Mouse (Mus musculus) heart, postnatal 25 days (tissue): ENCODE measurements at regions not wholly inside any gene's neighbourhood (a gene's known extent, or its start where the extent isn't known, plus 50 kb on each side); places are given as distances from the start of the nearest gene placed in this dataset.

ENCODE experiments used
- DNase-seq: peaks from one replicate; pipeline ENCODE4 v3.0.0; 2022; ENCODE audit warnings: low spot score
- intact Hi-C: fragments of 180-260 bp; cut with DNase I; formaldehyde crosslinking; loops from one replicate; pipeline ENCODE4 v1.15.1; 2025

DNA sequence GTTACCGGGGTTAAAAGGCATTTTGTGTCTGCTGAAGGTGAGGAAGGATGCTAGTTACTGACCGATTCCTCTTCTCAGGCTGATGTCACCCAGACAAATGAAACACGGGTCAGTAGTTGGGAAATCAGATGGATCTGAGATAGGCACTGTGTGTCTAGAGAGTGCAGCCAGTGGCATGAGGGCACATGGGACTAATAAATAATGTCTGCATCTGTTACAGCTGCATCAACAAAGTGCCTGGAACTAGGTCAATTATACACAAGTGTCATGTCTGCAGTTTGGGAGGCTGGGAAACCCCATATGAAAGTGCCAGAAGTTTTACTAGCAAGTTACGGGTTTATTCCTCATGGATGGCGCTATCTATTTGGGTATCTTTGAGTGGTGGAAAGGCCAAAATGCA, 68.8 kb downstream of the Cxcl12 start:
- no peak for DNase-seq
- intact Hi-C loops, result no loop called here

DNA sequence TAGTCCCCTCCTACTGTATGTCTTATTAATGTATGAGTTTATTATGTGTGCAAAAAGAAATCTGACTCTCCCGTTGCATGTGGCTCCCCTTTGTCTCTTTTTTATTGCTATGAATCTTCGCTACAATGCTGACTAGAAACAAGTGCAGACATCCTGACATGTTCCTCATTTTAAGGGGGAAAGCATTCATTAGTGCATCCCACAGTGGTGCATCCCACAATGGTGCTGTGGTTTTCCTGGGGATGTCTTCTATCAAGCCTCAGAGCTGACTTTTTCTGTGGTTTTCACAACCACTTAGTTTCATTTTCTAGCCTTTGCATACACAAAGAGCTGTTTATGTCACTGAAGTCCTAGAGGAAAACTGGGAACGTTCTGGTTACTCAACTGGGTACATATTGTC, 72.9 kb downstream of the Cxcl12 start:
- intact Hi-C loops, result no loop called here
- no peak for DNase-seq

DNA sequence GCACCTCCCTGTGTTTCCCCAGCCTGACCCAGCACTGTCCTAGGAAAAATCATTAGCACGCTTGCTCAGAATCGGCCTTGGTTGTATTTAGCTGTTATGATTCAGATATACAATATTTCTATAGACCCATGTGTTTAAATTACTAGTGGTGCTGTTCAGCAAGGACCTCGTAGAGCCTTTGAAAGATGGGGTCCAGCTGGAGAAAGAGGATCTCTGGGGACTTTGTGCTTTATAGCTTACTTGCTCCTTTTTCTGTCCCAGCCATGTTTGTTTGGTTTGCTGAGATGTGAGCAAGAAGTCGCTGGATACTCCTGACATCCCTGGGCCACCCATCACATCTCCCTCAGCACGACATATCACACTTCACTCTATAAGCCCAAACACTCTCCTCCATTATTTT, 77.1 kb downstream of the Cxcl12 start:
- no peak for DNase-seq
- intact Hi-C loops, result no loop called here

DNA sequence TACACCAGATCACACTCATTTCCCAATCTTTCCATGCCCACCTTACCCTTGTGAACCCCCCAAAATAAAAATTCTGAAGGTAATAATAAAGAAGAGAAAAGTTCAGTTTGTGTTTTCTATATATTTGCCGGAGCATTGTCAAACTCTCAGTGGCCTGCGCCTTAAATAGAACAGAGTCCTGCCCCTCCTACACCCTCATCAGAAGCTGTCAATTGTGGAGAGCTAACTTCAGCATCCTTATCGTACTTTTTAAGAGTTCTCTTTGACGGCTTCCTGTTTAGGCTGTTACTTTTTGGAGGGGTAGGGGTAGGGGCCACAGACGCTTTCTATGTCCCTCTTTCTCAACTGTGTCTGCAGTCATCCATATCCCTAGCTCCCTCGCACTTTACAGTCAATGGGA, 77.5 kb downstream of the Cxcl12 start:
- no peak for DNase-seq
- intact Hi-C loops, result no loop called here

DNA sequence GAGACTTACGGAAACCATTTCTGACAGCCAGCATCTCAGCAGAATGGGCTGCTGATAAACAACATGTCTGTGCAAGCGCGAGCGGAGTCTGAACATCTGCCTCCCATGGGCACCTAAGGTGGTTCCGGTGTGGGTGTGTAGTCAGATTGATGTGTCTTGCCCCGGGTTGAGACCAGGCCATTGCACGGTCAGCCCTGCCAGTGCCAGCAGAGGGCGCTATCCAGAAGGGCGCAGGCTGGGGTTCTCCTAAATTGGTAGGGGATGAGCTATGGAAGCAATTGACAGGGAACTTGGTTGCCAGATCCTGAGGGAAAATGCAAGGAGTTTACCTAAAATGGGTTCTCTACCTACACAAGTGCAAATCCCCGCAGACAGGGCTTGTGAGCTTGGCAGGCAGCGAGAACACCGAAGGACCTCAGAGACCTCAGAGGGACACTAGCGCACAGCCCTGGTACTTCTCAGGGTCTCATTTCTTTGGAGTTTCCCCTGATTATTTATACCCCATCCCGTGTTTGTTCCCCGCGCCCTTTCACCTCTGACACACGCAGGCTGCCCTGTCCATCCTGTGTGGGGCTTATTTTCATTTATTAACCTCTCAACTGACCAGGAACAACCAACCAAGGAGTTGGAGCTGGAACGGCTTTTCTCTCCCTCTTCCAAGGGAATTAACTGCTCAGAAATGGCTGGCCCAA, 81.0 kb downstream of the Cxcl12 start:
- intact Hi-C loops, result no loop called here
- DNase-seq, result no peak

DNA sequence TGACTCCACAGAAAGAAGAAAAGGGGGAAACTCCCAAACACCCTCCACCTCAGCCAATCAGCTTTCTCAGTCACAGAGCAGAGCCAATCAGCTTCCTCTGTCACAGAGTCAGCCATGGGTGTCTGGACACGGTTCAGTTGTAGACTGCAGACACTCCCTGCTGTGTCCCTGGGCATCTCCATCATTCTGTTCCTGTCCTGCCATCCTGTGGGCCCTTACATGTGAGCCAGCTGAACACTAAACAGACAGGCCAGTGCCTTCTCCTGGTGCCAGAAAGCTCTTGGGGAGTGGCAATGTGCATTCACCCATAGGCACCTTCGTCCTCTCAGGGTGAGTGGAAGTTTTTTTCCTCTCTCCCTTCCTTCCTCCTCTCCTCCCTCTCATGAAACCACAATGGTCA, 81.7 kb downstream of the Cxcl12 start:
- no peak for DNase-seq
- intact Hi-C loops, result no loop called here

DNA sequence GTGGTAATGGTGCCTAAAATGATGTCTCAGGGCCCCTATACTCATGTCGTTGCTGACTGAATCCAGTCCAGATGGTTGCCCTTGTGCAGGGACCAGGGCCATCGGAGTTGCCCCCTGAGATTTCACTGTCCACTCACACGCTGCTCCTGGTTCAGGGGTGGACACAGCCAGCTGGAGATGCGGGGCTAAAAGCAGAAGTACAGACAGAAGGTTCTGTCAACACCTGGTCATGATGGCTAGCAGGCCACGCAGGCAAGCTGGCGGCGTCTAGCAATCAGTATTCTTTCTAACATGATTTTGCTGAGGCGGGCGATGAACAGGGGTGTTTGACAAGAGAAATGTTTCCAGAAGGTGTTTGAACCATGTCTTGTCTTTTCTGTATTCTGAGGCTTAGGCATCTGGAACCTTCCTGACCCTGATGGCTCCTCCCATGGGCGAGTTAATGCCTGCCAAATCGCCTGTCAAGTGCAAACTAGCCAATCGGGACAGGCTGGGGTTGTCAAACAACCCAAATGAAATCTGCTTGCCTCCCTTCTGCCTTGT, 83.1 kb downstream of the Cxcl12 start:
- intact Hi-C loops, result no loop called here
- DNase-seq, result no peak

DNA sequence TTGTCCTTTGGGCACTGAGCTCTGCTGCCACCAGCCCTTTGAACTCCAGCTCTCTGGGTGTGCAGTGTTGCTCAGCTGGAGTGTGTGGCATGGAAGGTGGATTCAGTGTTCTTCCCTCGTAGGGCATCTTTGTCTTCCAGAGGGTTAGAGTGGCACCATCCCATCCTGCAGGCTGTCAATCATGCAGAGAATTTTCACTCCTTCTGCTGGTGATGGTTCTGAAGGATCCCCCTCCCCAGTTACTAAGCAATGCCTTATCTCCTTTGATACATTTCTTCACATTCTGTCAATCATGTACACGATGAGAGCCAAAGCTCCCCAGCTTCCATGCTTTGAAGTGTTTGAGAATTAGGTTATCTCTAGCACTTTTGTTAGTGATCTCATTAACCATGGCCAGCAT, 84.0 kb downstream of the Cxcl12 start:
- DNase-seq, result no peak
- intact Hi-C loops, result no loop called here

DNA sequence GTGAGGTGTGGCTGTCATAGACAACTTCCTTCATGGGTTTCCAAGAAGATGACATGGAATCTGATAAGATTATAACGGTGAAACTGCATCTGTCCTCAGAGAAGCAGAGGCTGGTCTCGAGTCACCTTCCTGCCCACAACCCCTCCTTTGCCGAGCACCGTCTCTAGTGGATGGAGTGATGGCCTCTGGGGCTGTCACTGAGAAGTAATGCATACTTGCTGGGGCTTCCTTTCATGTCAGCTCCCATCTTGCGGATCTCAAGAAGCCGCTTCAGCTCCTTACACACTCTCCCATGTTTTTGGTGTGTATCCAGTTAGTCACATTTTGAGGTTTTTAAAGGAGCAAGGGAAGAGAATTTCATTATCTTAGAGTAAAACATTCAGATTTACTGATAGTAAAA, 84.7 kb downstream of the Cxcl12 start:
- intact Hi-C loops, result no loop called here
- DNase-seq, result no peak

DNA sequence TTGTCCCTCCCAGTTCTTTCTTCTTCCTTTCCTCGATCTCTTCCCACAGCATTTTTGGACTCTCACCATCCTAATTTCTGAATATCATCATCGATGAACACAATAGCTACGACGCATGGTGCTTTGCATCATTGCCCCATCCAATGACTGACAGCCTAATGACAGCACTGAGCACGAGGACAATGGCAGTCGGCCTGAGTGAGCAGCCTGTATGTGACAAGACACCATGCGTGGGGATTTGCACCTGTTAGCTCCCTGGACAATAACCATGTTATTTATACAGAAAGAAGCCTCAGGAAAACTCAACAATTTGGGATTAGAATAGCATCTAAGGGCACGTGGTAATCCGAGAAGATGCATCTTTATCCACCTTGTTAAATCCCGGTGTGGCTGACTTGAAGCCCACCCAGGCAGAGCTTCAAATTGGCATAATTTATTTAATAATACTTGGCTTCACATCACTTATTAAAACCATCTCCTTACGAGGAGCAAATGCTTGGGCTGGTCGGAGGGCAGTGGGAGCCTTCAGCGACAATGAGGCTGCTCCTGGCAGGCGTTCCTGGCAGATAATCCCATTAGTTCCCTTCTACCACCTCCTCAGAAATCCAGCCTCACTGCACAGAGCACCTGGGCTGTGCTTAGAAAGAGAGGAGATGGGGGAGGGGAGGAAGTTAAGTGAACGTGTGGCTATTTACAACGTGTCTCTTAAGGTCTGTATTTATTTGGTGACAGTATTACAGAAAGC, 85.4 kb downstream of the Cxcl12 start:
- intact Hi-C loops, result no loop called here

DNA sequence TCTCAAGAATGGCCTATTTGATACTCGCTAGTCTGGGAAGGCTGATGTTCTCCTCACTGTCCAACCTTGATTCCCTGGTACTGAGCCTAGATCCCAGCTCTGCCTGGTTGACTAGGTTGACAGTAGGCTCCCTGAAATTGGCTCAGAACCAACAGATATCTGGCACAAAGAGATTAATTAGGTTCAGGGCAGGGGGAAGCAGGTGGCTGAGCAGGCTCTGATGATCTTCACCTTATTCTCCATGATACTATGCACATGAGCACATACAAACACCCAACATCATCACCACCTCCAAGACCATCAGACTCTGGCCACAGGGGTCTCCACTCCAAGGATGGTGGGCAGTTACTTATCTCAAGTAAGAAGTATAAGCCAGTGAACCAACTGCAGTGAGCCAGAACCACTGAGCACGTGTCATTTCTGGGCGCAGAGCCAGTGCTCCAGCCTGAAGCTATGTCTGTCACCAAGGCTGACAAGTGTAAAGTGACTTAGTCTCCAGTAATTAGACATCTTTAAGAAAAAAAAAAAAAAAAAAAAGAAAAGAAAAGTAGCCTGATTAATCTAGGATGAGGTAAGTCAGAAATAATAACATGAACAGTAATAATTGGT, 86.4 kb downstream of the Cxcl12 start:
- intact Hi-C loops, result no loop called here

More for the DNA sequence above, 85.4 kb downstream of the Cxcl12 start:
- DNase-seq, result no peak

DNA sequence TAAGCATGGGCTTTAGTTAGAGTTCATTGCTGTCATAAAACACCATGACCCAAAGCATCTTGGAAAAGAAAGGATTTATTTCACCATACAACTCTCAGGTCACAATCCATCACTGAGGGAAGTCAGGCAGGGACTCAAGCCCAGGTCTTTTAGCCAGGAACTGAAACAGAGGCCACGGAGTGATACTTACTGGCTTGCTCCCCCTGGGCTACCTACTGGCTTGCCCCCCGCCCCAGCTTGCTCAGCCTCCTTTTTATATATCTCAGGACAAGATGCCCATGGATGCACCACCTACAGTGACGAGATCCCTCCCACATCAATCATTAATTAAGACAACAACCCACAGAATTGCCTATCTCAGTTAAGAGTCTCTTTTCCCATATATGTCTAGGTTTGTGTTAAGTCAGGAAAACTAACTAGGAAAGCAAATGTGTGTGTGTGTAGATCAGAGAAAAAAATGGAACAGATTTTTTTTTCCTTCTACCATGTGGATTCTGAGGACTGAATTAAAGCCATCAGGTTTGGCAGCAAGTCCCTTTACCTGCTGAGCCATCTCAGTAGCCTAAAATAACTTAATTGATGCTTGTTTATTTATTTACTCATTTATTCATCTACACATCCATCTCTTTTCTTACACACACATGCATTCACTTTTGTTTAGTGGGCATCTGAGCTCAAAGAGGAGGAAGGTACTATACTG, 87.2 kb downstream of the Cxcl12 start:
- no peak for DNase-seq
- intact Hi-C loops, result no loop called here

More for the DNA sequence above, 86.4 kb downstream of the Cxcl12 start:
- DNase-seq, result no peak

DNA sequence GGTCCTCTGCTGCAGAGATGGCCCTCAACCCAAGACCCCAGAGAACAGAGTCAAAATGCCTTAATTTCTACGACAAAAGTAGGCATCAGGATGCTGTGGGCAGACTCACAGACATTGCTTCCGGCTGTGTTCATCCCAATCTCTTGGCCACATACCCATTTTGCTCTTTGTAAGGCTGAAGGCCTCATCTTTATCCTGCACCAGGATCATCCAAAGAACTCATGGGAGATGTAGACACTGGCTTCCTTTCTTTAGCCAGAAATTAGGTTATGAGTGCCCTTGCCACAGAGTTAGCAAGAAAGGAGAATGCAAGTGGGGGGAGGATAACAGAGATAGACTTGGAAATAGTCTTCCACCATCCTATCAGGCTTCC, 87.8 kb downstream of the Cxcl12 start:
- intact Hi-C loops, result no loop called here
- no peak for DNase-seq

DNA sequence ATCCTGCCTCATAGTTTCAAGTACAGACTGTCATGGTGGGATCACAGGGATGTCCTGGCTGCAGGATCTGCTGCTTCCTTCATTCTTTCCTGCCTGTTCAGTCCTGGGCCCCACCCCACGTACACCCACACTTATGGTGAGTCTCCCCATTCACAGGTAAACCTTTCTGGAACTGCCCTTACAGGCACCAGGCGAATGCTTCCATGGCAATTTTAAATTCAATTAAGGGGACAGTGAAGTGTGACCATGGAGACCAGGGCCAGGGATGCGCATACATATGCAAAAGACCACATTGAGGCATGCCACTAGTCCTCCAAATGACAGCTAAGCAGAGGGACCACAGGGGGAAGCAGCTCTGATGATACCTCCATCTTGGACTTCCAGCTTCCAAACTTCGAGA, 89.3 kb downstream of the Cxcl12 start:
- no peak for DNase-seq
- intact Hi-C loops, result no loop called here

DNA sequence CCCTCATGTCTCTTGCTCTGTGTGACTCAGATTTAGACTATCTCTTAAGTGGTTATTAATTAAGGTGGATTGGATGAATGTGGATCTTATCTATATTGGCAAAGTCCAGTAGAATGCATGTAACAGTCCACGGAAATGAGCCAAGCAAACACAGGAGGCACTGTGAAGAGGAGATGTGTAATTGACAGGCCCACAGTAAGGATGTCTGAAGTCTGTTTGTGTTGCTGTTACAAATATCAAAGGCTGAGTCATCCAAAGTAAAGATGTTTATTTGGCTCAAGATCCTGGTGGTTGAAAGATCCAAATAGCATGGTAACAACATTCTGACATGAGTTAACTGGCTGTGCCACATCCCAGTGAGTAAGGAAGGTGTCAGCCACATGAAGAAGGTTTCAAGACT, 99.6 kb downstream of the Cxcl12 start:
- no peak for DNase-seq
- intact Hi-C loops, result no loop called here

DNA sequence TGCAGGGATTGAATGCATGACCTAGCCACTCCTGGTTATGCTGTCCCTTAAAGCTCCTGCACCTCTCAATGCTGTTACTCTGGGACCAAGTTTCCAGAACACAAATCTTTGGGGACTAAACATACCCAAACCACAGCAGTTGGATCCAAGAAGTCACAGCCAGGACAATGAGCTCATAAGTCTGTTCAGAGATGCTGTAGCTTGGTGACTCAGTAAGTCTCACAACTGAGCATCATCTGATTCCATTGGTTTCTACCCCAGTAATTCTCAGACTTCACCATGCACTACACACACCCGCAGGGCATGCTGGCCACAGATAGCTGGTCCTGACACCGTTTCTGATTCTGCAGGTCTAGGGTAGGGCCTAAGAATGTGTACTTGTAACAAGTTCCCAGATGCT, 100.0 kb downstream of the Cxcl12 start:
- intact Hi-C loops, result no loop called here
- DNase-seq, result no peak

DNA sequence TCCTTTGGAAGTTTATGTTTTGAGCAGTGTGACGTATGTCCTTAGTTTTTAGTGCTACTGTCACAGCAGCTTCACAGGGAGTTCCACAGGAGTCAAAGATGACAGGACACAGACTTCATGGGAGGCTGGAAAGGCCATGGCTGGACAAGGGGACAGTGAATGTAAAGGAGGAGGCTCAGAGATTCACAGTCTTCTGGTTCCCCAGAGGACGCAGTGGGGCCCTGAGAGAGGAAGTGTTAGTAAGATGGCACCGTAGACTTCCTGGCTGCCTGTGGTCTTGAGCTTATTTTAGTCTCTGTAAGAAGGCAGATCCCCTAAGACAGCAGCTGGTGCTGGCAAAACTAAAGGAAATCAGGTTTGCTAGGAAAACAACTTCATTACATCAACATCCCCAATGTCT, 101.9 kb downstream of the Cxcl12 start:
- DNase-seq, result no peak
- intact Hi-C loops, result no loop called here

DNA sequence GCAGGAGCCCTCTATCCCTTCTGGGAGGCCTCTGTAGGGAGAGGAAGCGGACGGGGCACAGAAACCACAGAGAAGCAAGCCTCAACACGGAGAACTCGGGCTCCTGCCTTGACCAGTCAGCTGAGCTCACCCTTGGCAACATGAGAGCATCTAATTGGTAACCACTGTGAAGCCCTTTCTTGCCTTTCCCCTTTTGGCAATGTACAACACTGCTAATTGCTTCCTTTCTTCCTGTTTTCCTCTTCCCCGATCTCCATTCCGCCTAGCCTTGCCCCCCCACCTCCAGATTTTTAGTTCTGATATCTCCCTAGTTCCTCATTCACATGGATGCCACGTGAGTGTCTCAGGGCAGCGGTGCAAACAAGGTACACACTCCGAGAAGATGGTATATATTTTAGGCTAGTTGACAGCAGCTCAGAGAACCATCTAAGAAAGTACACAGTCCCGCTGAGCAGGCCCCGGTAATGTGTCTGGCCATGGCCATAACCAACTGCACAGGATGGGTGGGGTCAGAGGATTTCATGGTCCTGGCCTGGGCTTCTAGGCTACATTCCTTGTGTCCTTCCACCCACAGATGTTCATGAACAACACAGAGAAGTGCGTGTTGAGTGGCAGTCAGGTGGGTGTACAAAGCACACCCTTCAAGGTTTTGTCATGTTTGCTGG, 103.4 kb downstream of the Cxcl12 start:
- intact Hi-C loops, result no loop called here
- no peak for DNase-seq

DNA sequence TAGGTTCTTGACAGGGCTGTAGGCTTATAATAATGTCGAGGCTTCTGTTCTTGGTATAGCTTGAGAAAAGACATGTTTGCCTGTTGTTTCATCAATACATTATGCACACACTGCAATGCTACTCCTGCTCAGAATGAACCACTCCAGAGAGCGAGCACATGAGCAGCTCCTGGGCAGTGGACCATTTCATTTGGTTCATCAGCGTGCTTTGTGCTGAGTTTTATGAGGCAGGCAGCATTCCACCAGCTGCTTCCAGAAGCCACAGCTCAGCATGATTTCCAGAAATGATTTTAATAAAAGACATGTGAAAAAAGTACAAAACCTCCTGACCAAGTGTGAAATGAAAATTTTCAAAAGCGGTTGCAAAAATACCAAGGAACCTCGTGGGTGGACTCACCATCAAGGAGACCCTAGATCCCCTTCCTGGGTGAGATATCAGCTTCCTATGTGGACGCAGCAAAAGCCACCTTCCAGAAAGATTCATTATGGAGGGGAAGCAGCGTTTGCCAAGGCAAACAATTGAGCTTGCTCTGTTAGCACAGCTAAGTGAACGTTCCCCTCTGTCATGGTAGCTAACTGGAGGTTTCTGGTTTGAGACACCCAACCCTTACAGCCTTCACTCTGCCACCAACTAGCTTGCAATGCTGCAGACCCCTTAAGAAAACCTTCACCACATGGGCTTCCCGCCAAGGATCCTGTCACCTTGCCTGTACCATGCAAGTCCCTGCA, 104.1 kb downstream of the Cxcl12 start:
- DNase-seq, result no peak
- intact Hi-C loops, result no loop called here

DNA sequence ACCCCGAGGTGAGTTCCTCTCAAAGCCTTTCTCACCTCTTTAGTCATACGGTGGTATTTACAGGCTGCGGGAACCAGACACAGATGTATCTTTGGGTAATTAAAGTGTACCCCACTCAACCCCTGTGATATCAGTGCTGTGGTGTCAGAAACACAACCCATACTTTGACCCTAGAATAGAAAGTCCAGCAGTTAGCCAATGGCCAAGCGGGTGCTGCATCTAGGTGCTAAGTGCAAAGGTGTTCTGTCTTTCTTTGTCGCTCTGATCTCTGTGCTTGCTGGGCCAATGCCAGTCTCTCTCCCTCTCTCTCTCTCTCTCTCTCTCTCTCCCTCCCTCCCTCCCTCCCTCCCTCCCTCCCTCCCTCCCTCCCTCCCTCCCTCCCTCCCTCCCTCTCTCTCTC, 107.6 kb downstream of the Cxcl12 start:
- intact Hi-C loops, result no loop called here
- no peak for DNase-seq
